Mouse (Mus musculus) thymus, adult 18-20 months (tissue): ENCODE measurements around the gene Gipc3.

Source experiments
- DNase-seq, 2 experiments: peaks; one replicate each; pipeline ENCODE4 v3.0.0; 2022; ENCODE audit warnings: mixed read lengths in 2 of 2

Gene Gipc3

GRCm38 (mm10) chr10:81298369-81299100 lies 44.5 kb downstream of the Gipc3 start:
- DNase-seq = peak; percentile 62 to 73

- DNase-seq = peak; percentile 73 to 86
These were observed 45.2 kb downstream of the Gipc3 start for GRCm38 (mm10) chr10:81297845-81298244.

DNA sequence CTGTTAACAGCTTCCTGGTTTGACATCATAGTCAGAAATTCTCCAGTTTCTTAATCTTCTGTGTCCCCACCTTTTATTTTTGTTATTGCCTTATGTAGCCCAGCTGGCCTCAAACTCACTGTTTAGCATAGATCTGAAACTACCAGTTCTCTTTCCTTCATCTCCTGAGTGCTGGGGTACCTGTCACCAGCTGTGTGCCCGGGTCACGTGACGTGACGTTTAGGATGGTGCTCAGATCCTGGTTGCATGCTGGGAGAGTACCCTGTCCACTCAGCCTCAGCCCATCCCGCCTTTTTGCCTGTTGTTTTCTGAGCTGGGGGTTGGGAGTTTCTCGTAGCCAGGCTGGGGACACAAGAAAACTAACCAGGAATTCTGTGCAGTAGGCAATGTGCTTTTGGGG lies 45.8 kb downstream of the Gipc3 start:
- DNase-seq = peak; percentile 54 to 74

GRCm38 (mm10) chr10:81295185-81295584 lies 47.9 kb downstream of the Gipc3 start:
- no peak for DNase-seq

- no peak for DNase-seq
These were observed 48.6 kb downstream of the Gipc3 start for GRCm38 (mm10) chr10:81294442-81294841.

DNA sequence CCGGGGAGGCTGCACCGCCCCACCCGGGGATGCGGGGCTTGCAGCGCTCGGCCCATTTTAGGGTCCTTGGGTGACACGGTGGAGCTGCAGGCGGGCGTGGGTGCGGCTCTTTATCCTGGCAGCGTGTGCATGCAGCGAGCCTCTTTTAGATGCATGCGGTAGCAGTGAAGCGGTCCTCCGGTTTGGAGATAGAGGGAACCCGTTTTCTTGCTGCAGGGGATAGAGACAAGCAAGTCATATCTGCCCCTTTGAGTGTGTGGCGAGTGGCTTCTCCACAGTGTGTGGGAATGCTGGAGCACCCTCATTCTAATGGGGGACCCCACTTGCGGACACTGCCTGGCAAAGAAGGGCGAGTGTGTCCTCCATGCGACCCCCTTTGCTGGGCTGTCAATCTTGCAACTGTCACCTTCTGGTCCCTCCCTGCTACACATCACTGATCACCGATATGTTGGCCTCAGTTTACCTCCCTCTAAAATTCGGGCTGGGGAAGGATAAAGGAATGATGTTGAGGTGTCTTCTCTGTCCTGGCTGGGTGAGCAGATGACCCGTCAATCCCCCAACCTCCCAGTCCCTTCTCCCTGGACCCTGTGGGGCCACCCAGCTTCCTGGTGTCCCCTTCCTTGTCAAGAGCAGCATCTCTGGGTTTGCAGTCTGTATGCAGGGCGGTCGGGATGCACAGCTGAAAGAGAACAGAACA lies 49.6 kb downstream of the Gipc3 start:
- peak in 1 of 2 experiments; percentile 63 for DNase-seq

- peak; percentile 99 to 100 for DNase-seq
These were observed 50.3 kb downstream of the Gipc3 start, which contains the start of gene Pip5k1c for GRCm38 (mm10) chr10:81292554-81293333. Gene Pip5k1c, plus strand, starts transcription at chr10:81292963.

- no peak for DNase-seq
These were observed 51.5 kb downstream of the Gipc3 start, which contains the start of gene Tjp3 for GRCm38 (mm10) chr10:81291511-81292104. Gene Tjp3, minus strand, starts transcription at chr10:81291581.

DNA sequence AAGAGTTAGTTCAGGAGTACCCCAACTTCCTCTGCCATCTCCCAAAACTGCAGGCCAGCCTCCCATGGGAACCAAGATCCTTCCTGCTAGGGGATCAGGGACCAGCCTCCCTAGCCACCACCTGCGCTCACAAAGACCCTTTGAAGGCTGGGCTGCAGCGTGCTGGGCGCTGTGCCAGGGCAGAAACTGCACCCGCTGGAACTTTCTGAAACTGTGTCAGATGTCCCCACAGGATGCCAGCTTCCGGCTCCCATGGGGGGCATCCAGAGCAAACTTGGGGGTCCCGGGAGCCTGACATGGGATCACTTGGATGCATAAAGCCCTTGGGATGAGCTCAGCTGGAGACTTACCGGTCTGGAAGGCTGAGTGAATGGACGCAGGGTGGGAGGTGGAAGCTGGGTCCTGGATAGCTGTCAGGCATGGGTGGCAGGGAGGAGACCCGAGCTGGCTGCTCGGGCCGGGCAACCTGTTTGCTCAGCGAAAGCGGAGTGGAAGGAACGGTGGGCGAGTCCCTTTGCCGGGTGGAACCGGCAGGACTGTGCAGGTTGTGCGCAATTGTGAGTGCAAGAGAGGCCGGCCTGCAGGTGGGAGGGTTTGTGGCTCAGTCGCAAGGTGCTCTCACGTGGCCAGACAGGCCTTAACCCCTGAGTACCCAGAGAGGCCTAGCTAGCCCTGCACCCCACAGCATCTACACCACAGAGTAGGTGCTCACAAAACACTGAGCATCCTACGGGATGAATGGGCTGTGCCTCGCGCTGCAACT lies 52.2 kb downstream of the Gipc3 start:
- DNase-seq = peak; percentile 66 to 75

GRCm38 (mm10) chr10:81289811-81290210 lies 53.3 kb downstream of the Gipc3 start:
- no peak for DNase-seq

- DNase-seq = peak in 1 of 2 experiments; percentile 63
These were observed 53.8 kb downstream of the Gipc3 start for GRCm38 (mm10) chr10:81289278-81289677.

- DNase-seq = no peak
These were observed 54.5 kb downstream of the Gipc3 start for GRCm38 (mm10) chr10:81288601-81289000.

DNA sequence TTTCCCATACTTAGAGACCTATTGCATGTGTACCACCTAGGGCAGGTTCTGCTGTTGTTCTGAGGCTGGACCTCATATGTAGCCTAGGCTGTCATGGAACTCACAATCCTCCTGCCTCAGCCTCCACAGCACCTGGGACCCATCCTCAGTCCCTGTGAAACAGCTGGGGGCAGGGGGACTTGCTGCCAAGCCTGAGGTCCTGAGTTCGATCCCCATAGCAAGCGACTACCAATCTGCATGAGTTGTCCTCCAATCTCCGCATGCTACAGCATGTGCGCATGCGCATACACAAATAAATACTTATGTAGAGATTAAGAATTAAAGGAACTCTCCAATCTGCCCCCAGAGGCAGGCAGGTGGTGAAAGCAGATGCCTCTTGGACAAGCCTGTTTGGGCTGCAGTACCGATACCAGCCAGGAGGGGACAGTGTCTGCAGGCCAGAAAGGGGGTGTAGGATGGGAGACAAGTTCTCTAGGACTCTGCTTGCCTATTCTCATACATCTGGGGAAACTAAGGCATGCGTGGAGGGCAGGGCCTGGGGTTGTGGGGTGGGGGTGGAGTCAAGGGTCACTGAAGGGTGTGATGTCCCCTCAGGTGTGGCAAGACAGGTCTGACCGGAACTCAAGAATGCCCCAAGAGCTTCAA lies 55.4 kb downstream of the Gipc3 start:
- no peak for DNase-seq

GRCm38 (mm10) chr10:81286586-81286985 lies 56.5 kb downstream of the Gipc3 start:
- no peak for DNase-seq

DNA sequence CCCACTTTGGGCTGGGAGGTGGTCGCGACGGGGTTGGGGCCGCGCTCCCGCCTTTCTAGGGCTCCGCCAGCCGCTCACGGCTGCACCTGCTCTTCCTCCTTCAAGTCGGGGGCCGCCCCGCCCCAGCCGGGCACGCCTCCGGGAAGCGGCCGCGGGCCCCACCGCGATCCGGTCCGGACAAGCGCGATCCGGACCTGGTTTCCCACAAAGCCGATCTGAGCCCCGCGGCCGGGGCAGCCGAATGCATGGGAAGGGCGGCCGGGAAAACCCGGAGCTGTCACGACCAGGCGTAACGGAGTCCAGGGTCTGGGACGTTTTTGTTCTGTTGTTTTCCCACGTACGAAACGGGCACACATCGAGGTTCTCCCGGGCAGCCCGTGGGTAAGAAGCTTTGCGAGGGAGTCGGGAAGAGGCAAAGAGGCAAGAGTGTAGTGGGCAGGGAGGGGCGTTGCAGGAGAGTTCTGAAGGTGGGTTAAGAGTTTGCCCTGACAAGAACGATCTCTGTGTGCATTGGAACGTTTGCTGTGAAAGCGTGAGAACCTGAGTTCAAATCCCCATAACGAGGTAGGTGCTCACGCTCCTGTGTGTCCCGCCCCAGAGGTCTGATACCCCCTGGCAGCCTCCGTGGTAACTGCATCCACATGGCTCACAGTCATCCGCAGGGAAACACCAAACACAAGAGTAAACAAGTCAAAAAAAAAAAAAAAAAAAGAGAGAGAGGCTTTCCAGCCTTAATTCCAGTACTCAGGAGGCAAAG lies 57.2 kb downstream of the Gipc3 start:
- DNase-seq = peak; percentile 87 to 89
